Mouse (Mus musculus) frontal cortex, postnatal 14 days (tissue): ENCODE data around the gene Atp2c2.
A peak's percentile ranks its signal among the peaks of the same experiment; 100 is the strongest.

Experiments
- DNase-seq, 2 experiments: peaks; one replicate each; pipeline ENCODE4 v3.0.0; 2022; ENCODE audit warnings: low spot score in 2 of 2

The Atp2c2 gene

DNA sequence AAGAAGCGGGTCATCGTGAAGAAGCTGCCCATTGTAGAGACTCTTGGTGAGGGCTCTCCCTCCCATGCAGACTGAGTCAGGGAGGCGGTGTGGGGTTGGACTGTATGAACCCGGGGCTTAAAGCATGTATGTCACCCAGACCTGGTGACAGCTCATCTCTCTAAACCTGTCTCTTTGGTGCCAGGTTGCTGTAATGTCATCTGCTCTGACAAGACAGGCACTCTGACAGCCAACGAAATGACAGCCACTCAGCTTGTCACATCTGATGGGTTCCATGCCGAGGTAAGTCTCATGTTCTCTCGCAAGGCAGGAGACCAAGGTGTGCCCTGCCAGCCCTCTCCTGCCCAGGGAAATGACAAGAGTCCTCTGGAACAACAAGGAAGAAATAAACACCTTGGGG, 42.6 kb downstream of the Atp2c2 start:
- DNase-seq = no peak

DNA sequence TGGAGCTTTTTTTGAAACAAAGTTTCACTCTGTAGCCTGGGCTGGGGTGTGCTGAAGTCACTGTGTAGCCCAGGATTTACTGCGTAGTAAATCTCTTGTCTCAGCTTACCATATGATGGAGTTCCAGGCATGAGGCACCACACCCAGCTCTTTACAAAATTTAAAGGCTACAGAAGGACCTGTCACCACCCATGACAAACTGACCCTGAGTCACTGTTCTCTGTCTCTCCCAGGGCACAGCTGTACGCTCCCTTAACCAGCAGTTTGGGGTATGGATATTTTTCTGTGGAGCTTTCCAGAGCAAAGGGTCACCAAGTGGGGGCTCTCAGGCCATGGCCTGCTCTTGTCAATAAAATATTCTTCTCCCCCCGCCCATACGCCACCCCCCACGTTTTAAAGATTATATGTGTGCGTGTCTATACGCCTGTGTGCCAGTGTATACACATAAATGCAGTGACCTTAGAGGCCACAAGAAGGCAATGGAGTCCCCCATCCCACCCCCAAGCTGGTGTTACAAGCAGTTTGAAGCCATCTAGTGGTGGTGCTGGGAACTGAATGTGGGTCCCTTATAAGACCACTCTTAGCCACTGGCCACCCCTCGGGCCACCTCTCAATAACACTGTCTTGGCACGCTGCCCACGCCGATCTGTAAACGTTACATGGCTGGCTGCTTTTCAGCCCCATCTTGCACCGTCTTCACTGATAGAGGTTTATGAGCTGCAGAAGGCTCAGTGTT, 43.6 kb downstream of the Atp2c2 start:
- peak in 1 of 2 experiments; percentile 18 for DNase-seq

DNA sequence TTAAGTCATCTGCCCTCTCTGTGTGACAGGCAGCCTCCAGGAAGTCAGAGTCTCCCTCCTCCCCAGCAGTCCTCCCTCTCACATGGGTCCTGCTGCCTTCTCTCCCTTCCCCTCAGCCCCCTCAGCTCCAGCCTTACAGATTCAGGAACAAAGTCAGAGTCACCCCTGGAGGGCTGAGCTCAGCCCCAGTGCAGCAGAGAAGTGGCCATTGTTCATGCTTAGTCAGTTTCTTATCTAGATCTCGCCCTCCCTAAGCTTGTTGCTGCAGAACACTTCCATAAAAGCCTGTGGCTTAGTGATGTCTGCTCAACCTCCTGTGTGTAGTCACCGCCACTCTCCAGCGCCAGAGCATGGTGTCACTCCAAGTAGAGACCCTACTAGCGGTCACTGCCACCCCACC, 44.8 kb downstream of the Atp2c2 start:
- DNase-seq = no peak

DNA sequence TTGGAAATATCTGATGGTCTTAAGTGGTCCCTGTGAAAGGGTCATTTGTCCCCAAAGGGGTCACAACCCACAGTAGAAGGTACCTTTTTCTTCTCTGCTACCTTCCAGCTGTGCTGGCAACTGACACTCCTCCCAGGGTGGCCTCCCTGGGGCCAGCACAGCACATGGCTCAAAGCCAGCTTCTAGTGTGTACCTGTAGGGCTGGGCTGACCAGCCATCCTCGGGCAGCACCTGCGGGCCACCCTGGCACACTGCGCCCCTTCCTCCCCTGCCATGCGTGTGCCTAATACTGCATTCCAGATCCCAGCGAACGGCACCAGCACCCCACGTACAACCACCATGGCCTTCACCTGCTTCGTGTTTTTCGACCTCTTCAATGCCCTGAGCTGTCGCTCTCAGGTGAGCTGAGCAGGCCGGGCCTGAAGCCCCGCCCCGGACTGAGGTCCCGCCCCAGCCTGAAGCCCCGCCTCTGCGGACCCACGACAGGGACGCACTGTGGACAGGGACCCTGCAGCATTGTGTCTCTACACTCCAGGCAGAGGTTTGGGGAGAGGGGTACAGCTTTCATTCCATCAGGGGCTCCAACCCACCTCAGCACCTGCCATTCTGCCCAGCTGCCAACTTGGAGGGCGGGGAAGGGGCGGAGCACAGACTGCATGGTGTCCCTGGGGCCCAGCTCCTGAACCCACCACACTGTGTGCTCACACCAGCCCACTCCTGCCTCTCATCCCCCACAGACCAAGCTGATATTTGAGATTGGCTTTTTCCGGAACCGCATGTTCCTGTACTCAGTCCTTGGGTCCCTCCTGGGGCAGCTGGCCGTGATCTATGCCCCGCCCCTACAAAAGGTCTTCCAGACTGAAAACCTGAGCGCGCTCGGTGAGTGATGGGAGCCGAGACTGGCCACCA, 55.7 kb downstream of the Atp2c2 start:
- no peak for DNase-seq

DNA sequence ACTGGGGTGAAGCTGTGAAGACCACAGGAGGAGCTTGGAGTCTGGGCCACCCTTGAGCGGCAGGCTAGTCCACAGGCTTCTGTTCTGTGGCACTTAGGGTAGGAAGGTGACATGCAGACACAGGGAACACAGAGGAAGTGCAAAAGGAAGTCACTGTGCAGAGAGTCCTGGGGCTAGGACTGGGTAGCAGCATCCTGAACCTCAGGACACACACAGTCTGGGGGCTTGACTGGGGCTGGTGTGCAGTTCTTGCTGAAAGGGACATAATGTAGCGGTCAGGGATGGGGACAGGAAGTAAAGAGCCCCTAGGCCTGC, 56.3 kb downstream of the Atp2c2 start:
- no peak for DNase-seq

DNA sequence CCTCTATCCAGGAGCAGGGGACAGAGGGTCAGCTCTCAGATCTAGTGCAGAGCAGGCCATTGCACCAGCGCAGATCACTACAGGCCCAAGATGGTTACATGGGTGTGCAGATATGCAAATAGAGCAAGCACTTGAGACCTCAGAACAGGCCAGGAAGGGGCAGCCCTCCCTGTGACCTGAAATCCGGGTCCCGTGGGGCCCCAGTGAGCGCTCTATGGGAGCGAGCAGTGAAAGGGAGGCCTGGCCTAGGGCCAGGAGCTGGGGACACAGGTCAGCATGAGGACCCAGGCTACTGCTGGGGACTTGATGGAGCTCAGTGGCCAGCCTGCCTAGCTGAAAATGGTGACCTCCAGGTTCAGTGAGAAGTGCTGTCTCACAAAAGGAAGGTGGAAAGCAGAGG, 56.7 kb downstream of the Atp2c2 start:
- DNase-seq = no peak

DNA sequence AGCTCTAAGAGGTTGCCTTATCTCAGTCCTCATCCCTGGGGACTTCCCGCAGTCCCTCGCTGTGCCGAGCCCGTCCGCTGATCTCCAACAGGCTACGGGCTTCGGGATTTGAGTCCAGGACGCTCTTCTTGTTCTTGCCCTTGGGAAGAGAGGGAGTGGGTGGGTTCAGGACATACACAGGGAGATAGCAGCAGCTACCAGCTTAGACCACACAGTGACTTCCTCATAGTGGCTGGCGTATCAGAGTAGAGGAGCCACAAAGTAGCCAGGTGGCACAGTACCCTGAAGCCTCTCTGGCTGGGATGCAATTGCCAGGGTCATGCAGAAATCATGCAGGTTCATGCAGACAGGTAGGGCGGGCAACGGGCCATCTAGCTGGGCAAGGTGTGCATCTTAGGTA, 61.9 kb downstream of the Atp2c2 start:
- DNase-seq = no peak

DNA sequence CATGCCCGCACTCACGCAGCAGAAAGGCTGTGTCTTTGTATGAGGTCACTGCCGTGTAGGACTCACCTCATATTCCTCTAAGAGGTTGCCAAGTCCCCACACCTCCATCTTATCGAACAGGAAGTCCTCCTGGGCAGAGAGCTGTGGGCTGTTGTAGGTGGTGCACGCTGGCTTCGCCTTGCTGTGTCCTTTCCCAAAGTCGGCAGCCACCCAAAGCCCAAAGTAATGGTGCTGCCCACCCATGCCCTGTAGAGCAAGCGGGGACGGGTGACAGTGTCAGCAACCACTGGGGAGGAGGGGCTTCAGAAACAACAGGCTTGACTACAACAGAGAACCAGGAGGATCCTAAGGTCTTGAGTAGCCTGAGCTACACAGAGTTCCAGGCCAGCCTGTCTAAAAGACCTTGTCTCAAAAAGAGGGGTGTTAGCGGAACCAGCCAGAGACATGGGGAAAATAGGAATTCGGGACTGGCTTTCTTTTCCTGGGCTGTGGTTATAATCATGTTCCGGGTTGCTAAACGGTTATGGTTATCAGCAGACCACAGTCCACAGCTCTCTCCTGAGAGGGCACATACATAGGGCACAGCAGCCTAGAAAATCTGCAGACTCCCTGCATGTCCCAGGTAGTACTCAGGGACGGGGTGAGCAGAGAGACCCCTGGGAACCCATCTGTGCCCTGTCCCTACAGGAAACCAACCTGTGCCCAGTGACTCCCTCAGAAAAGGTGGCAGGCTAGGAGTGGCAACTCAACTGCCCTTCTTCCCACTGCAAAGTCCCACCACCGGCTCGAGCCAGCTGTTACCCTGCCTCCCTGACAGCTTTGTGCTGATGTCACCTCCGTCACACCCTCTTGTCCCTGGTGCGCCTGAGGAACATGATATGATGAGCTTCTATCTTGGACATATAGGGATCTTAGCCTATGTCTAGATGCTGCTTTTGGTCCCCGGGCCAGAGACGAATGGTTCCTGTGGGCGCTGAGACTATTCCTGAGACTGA, 62.7 kb downstream of the Atp2c2 start:
- no peak for DNase-seq

DNA sequence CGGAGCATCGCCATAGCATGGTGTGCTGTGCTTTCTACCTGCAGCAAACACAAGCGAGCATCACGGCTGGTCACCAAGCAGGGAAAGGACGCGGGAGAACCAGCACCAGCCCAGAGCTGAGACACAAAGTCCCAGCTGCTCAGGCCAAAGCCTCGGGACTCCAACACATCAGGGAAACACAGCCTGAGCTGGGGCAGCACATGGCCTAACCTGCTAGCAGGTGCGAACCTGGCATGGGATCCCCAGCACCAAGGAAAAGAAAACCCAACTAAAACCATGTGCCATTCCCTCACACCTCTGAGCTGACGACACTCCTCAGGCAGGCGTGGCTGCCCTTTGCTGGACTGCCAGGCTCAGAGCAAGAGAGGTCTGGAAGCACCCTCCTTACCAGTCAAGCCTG, 65.5 kb downstream of the Atp2c2 start:
- no peak for DNase-seq

DNA sequence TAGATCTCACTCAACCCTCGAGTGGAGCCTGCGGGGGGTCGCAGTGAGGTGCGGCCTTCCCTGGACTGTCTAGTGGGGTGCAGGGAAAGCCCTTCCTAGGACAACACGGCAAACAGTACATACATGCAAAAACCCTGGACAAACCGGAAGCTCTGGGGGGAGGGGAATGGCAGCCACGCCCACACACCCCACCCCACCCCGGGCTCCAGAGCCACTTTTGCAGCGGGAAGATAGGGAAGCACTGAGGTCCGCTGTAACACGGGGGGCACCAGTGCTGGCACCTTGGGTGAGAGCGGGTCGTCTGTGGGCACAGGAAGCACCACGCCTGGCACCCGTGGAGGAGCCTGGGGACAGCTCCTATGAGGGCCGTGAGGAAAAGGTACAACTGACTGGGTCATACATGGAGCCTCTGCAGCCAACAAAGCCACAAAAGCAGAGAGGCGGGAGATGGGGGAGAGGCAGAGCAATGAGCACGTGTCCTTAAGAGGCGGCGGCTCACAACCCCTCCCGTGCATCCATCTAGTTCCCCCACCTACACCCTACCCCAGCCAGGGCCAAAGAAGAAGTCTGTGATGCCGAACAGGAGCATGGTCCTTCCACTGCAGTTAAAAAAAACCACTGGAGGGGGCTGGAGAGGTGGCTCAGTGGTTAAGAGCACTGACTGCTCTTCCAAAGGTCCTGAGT, 66.1 kb downstream of the Atp2c2 start:
- no peak for DNase-seq

DNA sequence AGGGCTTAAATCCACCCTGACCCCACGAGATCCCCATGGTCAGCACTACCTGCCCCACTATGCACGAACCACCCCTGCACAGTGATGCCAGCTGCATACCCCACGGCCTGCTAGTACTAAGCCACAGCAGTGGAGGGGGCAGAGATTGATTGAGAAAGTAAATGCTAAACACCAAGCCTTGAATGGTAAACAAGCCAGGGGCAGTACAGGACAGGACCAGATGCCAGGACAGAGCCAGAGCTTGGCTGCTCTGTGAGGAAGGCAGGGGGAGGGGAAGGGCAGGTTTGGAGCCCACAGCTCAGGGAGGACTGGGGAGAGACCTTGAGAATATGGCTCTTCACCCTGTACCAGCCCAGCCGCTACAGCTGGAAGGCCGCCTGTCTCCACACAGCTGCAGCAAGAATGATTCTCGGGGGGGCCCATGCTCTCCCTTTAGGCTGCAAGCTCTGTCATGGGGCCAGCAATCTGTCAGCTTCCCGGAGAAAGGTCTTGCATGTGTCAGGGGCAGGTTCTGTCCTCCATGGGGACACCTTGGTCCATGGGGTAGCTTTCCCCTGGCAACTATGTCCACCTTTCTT, 76.9 kb downstream of the Atp2c2 start:
- no peak for DNase-seq

DNA sequence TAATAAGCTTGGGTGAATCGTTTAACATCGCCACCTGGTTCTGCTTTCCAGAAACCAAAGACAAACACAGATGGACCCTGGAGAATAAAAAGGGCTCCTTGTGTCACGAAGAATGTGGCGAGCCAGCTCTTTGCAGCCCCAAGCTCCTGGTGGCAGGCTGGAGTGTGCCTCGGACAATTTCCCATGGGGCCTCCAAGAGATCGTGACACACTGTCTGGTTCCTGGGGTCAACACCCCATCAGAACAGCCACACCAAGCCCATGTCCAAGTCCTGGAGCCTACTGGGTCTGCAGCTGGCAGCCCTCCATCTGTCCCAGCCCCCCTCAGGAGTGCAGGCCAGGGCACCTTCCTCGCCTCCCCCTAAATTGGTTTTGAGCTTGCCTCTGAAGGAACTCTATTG, 78.0 kb downstream of the Atp2c2 start:
- no peak for DNase-seq

DNA sequence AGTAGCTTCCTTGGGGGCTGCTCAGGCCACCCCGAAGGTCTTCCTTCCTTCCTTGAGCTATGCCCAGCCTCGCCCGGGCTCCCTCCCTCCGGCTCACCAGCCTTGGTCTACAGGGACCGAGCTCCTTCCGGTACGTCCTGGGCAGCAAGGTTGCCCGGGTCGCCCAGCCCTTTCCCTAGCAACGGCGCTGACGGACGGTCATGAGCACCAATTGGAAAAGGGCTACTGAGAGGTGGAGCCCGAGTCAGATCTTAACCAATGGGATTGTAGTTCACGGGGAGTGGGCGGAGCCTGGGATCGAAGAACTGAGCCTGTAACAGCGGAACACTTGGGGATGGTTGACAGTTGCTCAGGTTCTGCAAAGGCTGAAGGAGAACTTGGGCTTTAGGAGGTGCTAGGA, 78.5 kb downstream of the Atp2c2 start, which contains the start of gene Tldc1:
Gene Tldc1, minus strand, starts transcription at position 154 of the 400 bp plus-strand sequence.
- peak; percentile 98 to 100 for DNase-seq

DNA sequence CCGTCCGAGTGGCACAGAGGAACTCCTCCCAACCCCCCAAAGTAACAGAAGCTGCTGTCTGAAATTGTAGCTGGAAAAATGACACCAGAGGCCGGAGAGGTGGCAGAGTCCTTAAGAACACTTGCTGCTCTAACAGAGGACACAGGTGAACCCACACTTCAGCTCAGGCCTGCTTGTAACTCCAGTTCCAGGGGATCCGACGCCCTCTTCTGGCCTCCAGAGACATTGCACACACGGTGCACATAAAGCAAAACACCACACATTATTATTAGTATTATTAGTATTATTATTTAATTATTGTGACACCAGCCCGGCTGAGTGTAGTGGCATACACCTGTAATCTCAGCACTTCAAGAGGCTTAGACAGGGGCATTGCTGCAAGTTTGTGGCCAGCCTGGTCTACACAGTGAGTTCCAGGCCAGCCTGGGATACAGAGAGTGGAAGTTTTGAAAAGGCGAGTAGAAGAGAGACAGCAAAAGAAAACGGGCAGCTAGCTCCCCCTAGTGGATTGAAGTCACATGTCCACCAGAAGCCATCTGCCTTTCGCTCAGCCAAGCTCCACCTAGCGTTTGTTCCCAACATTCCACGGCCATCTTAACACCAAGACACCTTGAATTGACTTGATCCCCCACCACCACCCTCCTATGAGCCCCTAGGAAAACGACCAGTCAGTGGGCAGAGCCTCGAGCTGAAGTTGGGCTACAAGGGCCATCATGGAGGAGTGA, 79.4 kb downstream of the Atp2c2 start:
- peak; percentile 63 to 79 for DNase-seq

DNA sequence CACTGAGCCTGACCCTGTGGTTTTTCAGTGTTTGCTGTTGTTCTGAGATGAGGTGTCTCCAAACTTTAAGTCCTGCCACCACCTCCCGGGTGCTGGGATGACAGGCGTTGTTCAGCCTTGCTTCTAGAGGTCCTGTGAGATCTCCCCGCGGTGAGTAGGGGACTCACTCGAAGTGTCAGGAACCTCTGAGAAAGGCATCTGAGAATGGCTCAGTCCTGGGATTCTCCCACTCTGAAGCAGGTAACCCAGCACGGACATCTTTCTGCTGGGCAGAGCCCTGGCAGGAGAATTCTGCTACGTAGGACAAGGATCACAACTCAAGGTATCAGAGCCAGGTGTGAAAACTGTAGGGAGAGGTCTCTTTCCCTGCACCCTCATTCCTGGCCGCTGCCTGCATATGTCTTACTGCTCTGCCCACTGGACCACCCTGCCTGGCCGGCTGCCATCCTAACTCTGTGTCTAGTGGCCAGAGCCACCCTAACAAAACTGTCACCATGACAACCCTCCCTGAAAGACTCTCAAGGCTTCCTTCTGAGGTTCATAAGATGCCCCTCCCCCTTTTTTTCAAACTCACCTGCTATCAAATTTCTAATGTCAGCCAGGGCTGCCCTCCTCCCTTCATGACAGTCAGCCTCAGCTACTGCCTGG, 80.7 kb downstream of the Atp2c2 start:
- DNase-seq = no peak

DNA sequence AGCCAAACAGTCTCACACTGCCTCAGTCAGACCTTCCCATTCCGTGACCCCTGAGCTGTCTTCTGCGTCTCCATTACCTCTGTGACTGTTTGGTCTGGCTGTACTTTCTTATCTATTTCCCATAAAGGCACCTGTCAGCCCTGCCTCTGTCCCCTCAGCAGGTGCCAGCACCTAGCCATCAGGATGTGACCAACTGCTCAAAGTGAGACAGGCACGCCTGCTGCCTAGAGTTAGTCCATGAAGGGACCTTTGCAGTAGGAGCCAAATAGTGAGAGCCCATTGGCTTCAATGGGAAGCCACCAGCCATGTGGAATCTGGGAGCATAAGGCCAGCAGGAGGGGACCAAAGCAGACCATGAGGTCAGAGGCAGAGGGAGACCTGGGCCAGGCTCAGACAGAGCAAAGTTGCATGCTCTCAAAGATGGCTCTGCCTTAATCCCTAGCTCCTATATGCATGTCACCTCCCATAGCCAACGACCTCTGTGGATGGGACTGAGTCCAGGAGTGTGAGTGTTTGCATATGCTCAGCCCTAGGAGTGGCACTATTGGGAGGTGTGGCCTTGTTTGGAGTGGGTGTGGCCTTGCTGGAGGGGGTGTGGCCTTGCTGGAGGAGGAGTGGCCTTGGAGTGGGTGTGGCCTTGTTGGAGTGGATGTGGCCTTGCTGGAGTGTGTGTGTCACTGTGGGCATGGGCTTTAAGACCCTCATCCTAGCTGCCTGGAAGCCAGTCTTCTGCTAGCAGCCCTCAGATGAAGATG, 81.5 kb downstream of the Atp2c2 start:
- DNase-seq = no peak

DNA sequence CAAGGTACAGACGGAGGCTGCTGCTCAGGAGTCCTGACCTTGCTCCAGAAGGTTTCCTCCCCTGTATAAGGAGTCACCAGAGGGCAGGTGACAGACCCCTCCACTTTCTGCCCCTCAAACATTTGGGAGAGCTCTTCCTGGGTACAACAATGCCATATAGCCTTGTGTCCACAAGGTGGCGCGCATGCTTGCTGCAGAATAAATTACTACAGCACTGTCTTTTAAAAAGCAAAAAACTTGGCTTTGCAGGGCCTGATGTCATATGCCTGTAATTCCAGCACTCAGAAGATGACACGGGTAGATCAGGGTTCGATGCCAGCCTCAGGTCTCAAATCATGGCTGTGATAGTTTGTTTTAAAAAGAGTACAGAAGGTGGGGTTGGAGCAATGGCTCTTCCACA, 82.9 kb downstream of the Atp2c2 start:
- DNase-seq = peak; percentile 67 to 80

DNA sequence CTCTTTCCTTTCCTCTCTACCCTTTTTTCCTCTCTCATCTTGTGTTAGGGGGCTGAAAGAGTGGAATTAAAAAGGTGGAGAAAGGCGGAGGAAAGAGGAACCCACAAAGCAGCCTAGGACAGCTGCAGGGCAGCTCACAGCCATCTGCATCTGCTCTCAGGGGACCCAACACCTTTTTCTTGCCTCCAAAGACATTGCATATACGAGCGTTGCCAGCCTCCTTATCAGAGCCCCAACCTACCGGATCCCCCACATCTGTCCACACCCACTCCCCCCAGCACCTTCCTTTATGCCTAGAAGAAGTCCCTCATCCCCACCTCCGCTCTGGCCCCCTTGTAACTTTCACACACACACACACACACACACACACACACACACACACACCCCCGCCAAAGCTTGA, 83.8 kb downstream of the Atp2c2 start:
- DNase-seq = no peak

DNA sequence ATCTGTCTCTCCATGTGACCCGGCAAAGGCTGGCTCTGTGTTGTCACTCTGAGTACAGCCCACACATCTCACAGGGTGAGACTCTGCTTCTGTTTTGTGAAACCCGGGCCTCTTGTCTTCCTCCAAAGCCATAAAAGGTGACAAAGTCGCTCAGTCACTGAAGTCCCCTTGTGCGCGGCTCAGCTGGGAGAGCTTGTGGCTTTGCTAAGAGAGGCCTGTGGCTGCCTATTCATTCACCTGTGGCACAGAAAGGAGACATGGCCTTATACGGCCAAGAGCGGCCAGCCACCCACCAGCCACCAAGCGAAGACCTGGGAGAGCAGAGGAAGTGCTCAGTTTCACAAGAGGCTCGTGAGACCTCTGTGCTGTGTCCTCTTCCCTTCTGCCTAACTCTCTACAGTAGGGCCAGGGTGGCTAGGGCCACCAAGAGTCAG, 84.3 kb downstream of the Atp2c2 start:
- DNase-seq = no peak
